Mouse (Mus musculus) fibroblast of lung, adult 2 months (primary cell): Measurements from ENCODE around the gene Dok4.
"Not testable (repeated sequence)": the region's sequence is repeated elsewhere in the genome, so short reads cannot be mapped to it uniquely, and the experiment has no call there.

Experiments used
- DNase-seq: peaks from one replicate; pipeline ENCODE4 v3.0.0-alpha.2; 2011; ENCODE audit warnings: low read depth

Gene Dok4

GRCm38 (mm10) chr8:94880742-94881141, 4.6 kb upstream of the Dok4 start:
- no peak for DNase-seq

GRCm38 (mm10) chr8:94876820-94877219, 690 bp upstream of the Dok4 start:
- DNase-seq: no peak

GRCm38 (mm10) chr8:94875871-94876150, 319 bp downstream of the Dok4 start:
- DNase-seq: no peak

GRCm38 (mm10) chr8:94875096-94875870, 847 bp downstream of the Dok4 start:
- no peak for DNase-seq

GRCm38 (mm10) chr8:94874358-94874757, 1.8 kb downstream of the Dok4 start:
- no peak for DNase-seq

GRCm38 (mm10) chr8:94872576-94872975, 3.6 kb downstream of the Dok4 start:
- DNase-seq: no peak

- no peak for DNase-seq
These were observed 4.0 kb downstream of the Dok4 start for GRCm38 (mm10) chr8:94872156-94872555.

- DNase-seq: peak; percentile 49
These were observed 4.8 kb downstream of the Dok4 start for GRCm38 (mm10) chr8:94871108-94871894.

GRCm38 (mm10) chr8:94870474-94871107, 5.5 kb downstream of the Dok4 start:
- peak; percentile 31 for DNase-seq

- no peak for DNase-seq
These were observed 6.1 kb downstream of the Dok4 start for GRCm38 (mm10) chr8:94870003-94870402.

GRCm38 (mm10) chr8:94869146-94869545, 7.0 kb downstream of the Dok4 start:
- DNase-seq: no peak

GRCm38 (mm10) chr8:94866921-94867320, 9.2 kb downstream of the Dok4 start:
- no peak for DNase-seq

- no peak for DNase-seq
These were observed 10.8 kb downstream of the Dok4 start for GRCm38 (mm10) chr8:94865292-94865691.

GRCm38 (mm10) chr8:94863897-94864673, 12.0 kb downstream of the Dok4 start:
- no peak for DNase-seq

- no peak for DNase-seq
These were observed 13.5 kb downstream of the Dok4 start for GRCm38 (mm10) chr8:94862487-94863220.

GRCm38 (mm10) chr8:94861352-94861910, 14.7 kb downstream of the Dok4 start:
- DNase-seq: no peak

GRCm38 (mm10) chr8:94857346-94858173, 18.6 kb downstream of the Dok4 start, which contains the start of gene Polr2c:
TSS of gene Polr2c (plus strand) at chr8:94857450.
- DNase-seq: peak; percentile 36

GRCm38 (mm10) chr8:94857011-94857345, 19.2 kb downstream of the Dok4 start:
- DNase-seq: no peak

GRCm38 (mm10) chr8:94854761-94855160, 21.4 kb downstream of the Dok4 start:
- not testable (repeated sequence) for DNase-seq

- no peak for DNase-seq
These were observed 26.1 kb downstream of the Dok4 start for GRCm38 (mm10) chr8:94850049-94850448.
